ENCODE assay signal across 22 mouse cellular contexts in the genomic region with DNA sequence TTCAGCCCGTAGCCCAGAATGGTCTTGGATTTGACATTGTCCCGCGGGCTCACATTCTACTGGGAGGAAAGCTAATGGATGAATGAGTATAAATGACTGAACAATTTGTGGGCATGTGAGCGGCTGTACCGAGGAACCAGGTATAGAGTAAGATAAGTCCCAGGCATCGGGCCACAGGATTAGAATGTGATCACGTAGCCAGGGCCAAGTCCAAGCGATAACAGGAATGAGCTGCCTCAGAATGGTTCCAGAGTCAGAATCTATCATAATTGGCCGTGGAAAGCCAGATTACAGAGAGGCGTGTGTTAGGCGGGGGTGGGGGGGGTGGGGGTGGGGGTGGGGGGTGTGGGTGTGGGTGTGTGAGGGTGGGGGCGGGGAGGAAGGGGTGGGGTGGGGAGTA. TPM values are rescaled to one million over a fixed set of nuclear protein-coding genes. Genes with fewer than 3 reads are reported as not detected.
DNase-seq lines count a peak whose midpoint lies in the region; ATAC-seq and TF ChIP-seq lines count a peak whose summit lies in the region.
"Had no signal": no experiment of that assay in that cellular context is flagged by ENCODE, and none has a peak within 500 bp of the region (broad histone marks: within the 10 kb centered on the region; RNA-seq: fewer than 3 reads in every experiment).

No protein-coding gene starts in this region.

- H3K4me1 ChIP-seq in heart, embryonic 14.5 days (ENCODE audit: control insufficient read depth in 2 of 2, insufficient read depth in 2 of 2, low read length in 2 of 2), result peaks cover 30 to 35% of the 10 kb centered on the region in 2 experiments
- peaks cover 5% of the 10 kb centered on the region; the same call in 1 of the 2 replicates for H3K4me1 ChIP-seq in intestine, postnatal 0 days (replicated peaks; ENCODE audit: control insufficient read depth, insufficient read depth, low read length)
- H3K4me1 ChIP-seq in stomach, embryonic 16.5 days (ENCODE audit: control insufficient read depth, insufficient read depth, low read length), result no peaks in the 10 kb centered on the region
- H3K4me1 ChIP-seq: lung, embryonic 15.5 days had no signal

- ATAC-seq in heart, embryonic 14.5 days (ENCODE audit: insufficient number of reproducible peaks, insufficient read depth, low FRiP score, low read depth), result no peak
- ATAC-seq in intestine, postnatal 0 days, result peak; percentile 86
- peak; percentile 82; the same call in 1 of the 2 replicates for ATAC-seq in stomach, embryonic 16.5 days (ENCODE audit: insufficient read depth, low FRiP score)
- ATAC-seq: forebrain, embryonic 16.5 days; inflammation-experienced regulatory T-cells, adult 6 months had no signal

- no peaks in the 10 kb centered on the region for H3K36me3 ChIP-seq in heart, embryonic 14.5 days (ENCODE audit: control insufficient read depth, insufficient read depth, low read length)
- H3K36me3 ChIP-seq in intestine, postnatal 0 days (ENCODE audit: control insufficient read depth, insufficient read depth), result no peaks in the 10 kb centered on the region
- H3K36me3 ChIP-seq in stomach, embryonic 16.5 days (ENCODE audit: control insufficient read depth, insufficient read depth, low read length), result no peaks in the 10 kb centered on the region
- H3K36me3 ChIP-seq: forebrain, embryonic 10.5 days; limb, embryonic 15.5 days; lung, embryonic 15.5 days had no signal

- H3K9me3 ChIP-seq in heart, embryonic 14.5 days (ENCODE audit: control insufficient read depth, low read length), result no peaks in the 10 kb centered on the region
- H3K9me3 ChIP-seq in intestine, postnatal 0 days (ENCODE audit: control insufficient read depth), result no peaks in the 10 kb centered on the region
- H3K9me3 ChIP-seq in stomach, embryonic 16.5 days (replicated peaks; ENCODE audit: control insufficient read depth, low read length), result no peaks in the 10 kb centered on the region
- H3K9me3 ChIP-seq: forebrain, embryonic 10.5 days; limb, embryonic 15.5 days; lung, embryonic 15.5 days had no signal

- intact Hi-C loops in heart, postnatal 36 days (cut with DNase I), result no loop called here
- intact Hi-C loops in gastrocnemius, postnatal 14 days (cut with DNase I; ENCODE audit: low total_unique reads), result no loop called here

- DNase-seq in heart, postnatal 36 days, result no peak
- peak; percentile 45 for DNase-seq in heart, postnatal 4 days
- DNase-seq in gastrocnemius, postnatal 14 days, result no peak
- DNase-seq in cerebellum, postnatal 10 days, result no peak
- DNase-seq: adrenal gland, postnatal 25 days; cerebellum, adult 11 months; cerebellum, adult 9-11 months; gastrocnemius, postnatal 10 days; kidney, postnatal 25 days; layer of hippocampus, postnatal 36 days; lung, postnatal 4 days; midbrain, embryonic 14.5 days had no signal

- no peak overlapping the region for H3K4me2 ChIP-seq in heart, embryonic 14.5 days (ENCODE audit: low read length)
- no peak overlapping the region for H3K4me2 ChIP-seq in intestine, postnatal 0 days (replicated peaks; ENCODE audit: low read depth)
- H3K4me2 ChIP-seq in stomach, embryonic 16.5 days (ENCODE audit: low read depth, low read length), result no peak overlapping the region
- H3K4me2 ChIP-seq: hindbrain, embryonic 14.5 days; limb, embryonic 15.5 days; lung, embryonic 15.5 days had no signal

- H3K27ac ChIP-seq in heart, embryonic 14.5 days (replicated peaks in 1 of 2; ENCODE audit: control insufficient read depth in 1 of 2, insufficient read depth in 1 of 2, low read depth in 2 of 2, low read length in 2 of 2), result peak overlapping the region; percentile 12 to 79; a peak in 3 of 4 replicates
- H3K27ac ChIP-seq in intestine, postnatal 0 days (ENCODE audit: low read depth, low read length), result peak overlapping the region; percentile 88
- H3K27ac ChIP-seq in stomach, embryonic 16.5 days (ENCODE audit: low read length), result no peak overlapping the region; the same call in 1 of the 2 replicates
- H3K27ac ChIP-seq: forebrain, embryonic 10.5 days; hindbrain, embryonic 14.5 days; limb, embryonic 15.5 days; liver, embryonic 14.5 days; lung, embryonic 15.5 days had no signal

- H3K4me3 ChIP-seq in heart, embryonic 14.5 days (ENCODE audit: control insufficient read depth in 1 of 2, insufficient read depth in 1 of 2, low read depth in 1 of 2, low read length in 2 of 2), result no peak overlapping the region
- H3K4me3 ChIP-seq in intestine, postnatal 0 days (ENCODE audit: low read depth, low read length), result no peak overlapping the region
- no peak overlapping the region for H3K4me3 ChIP-seq in stomach, embryonic 16.5 days (replicated peaks; ENCODE audit: low read length)
- H3K4me3 ChIP-seq: forebrain, embryonic 10.5 days; limb, embryonic 15.5 days; lung, embryonic 15.5 days had no signal

- peaks cover 5% of the 10 kb centered on the region; the same call in 1 of the 2 replicates for H3K27me3 ChIP-seq in heart, embryonic 14.5 days (ENCODE audit: control insufficient read depth, insufficient read depth, low read length)
- no peaks in the 10 kb centered on the region for H3K27me3 ChIP-seq in intestine, postnatal 0 days (replicated peaks; ENCODE audit: control insufficient read depth, insufficient read depth, low read length)
- H3K27me3 ChIP-seq in stomach, embryonic 16.5 days (ENCODE audit: control insufficient read depth, insufficient read depth, low read length), result no peaks in the 10 kb centered on the region
- H3K27me3 ChIP-seq: limb, embryonic 15.5 days; lung, embryonic 15.5 days had no signal

- H3K9ac ChIP-seq in heart, embryonic 14.5 days (ENCODE audit: low read length), result no peak overlapping the region
- no peak overlapping the region for H3K9ac ChIP-seq in intestine, postnatal 0 days (ENCODE audit: low read depth, low read length)
- H3K9ac ChIP-seq in stomach, embryonic 16.5 days (ENCODE audit: low read length), result no peak overlapping the region
- H3K9ac ChIP-seq: hindbrain, embryonic 14.5 days; limb, embryonic 15.5 days; liver, embryonic 14.5 days; lung, embryonic 15.5 days had no signal

- no peak for TF ChIP-seq CTCF in intestine, postnatal 0 days (IDR thresholded peaks at IDR 0.05; ENCODE audit: low read depth)

- WGBS in heart, embryonic 14.5 days, result 43% methylated on average over 12 of the region's 12 CpGs
- 55% methylated on average over 12 of the region's 12 CpGs for WGBS in intestine, postnatal 0 days
- WGBS in stomach, embryonic 16.5 days, result 70% methylated on average over 11 of the region's 12 CpGs

RNA-seq across cellular contexts. Expression of a gene that starts 48.2 kb away (rescaled TPM):
- 106 and 115 TPM in 2 replicates for polyA plus RNA-seq in heart, embryonic 14.5 days (2014; fragmentation: Nextera tagmentation; extraction: Ambion mirVana)
- 10 to 100 TPM; 37.9 to 42.1 TPM for total RNA-seq in heart, postnatal 36 days (2021)
- 100 to 1,000 TPM; 124 to 129 TPM for total RNA-seq in heart, postnatal 4 days (2021)
- polyA plus RNA-seq in intestine, postnatal 0 days (2015; fragmentation: Nextera tagmentation; extraction: Ambion mirVana), result 66.0 and 66.4 TPM in 2 replicates
- 119 and 124 TPM in 2 replicates for polyA plus RNA-seq in stomach, embryonic 16.5 days (2015; fragmentation: Nextera tagmentation; extraction: Ambion mirVana)
- total RNA-seq in gastrocnemius, postnatal 14 days (2021), result 10 to 100 TPM; 15.3 to 19.6 TPM
